In genomic region chr13:6471643-6472042, GRCm38 (mm10) we compare ENCODE assay signal across 9 mouse cellular contexts.
DNase-seq lines count a peak whose midpoint lies in the region; ATAC-seq and TF ChIP-seq lines count a peak whose summit lies in the region.
"Had no signal": no experiment of that assay in that cellular context is flagged by ENCODE, and none has a peak within 500 bp of the region (broad histone marks: within the 10 kb centered on the region; RNA-seq: fewer than 3 reads in every experiment).

No protein-coding gene starts in this region.

- no peak for TF ChIP-seq POLR2A in kidney, adult 2 months (IDR thresholded peaks at IDR 0.05; ENCODE audit: low read depth, low read length)

- peak; percentile 55 for DNase-seq in CD4-positive helper T cell, adult 2 months (ENCODE audit: low read depth, low spot score)
- DNase-seq in adrenal gland, adult (ENCODE audit: inconsistent age in 2 of 2, low spot score in 1 of 2): peak; percentile 45 to 89
- DNase-seq in gastrocnemius, postnatal 25 days: peak; percentile 44
- DNase-seq in kidney, adult 2 months: peak; percentile 77
- DNase-seq in left cerebral cortex, postnatal 4 days: peak; percentile 66
- DNase-seq in telencephalon, adult 2 months (ENCODE audit: low read depth, low spot score): peak; percentile 72

- H3K36me3 ChIP-seq in kidney, adult 2 months (ENCODE audit: control insufficient read depth, insufficient read depth, low read length): no peaks in the 10 kb centered on the region
- H3K36me3 ChIP-seq in midbrain, embryonic 16.5 days (ENCODE audit: control insufficient read depth, insufficient read depth, low read length): no peaks in the 10 kb centered on the region
- H3K36me3 ChIP-seq: stomach, embryonic 15.5 days had no signal

- no peak overlapping the region for H3K4me3 ChIP-seq in kidney, adult 2 months (ENCODE audit: insufficient read depth, low read depth, low read length)
- H3K4me3 ChIP-seq in midbrain, embryonic 16.5 days (ENCODE audit: low read depth, low read length): no peak overlapping the region
- H3K4me3 ChIP-seq: stomach, embryonic 15.5 days had no signal

- peak; percentile 89 for ATAC-seq in common myeloid progenitor, adult 5-6 weeks (replicated peaks; ENCODE audit: low read depth, poor library complexity, severe bottlenecking)
- ATAC-seq in midbrain, embryonic 16.5 days: peak; percentile 69

- H3K4me2 ChIP-seq in midbrain, embryonic 16.5 days (ENCODE audit: low read length): no peak overlapping the region
- H3K4me2 ChIP-seq: stomach, embryonic 15.5 days had no signal

- H3K27ac ChIP-seq in kidney, adult 2 months (ENCODE audit: insufficient read depth, low read depth, low read length): no peak overlapping the region
- H3K27ac ChIP-seq in midbrain, embryonic 16.5 days (ENCODE audit: low read length): no peak overlapping the region
- H3K27ac ChIP-seq: stomach, embryonic 15.5 days had no signal

- no peaks in the 10 kb centered on the region for H3K27me3 ChIP-seq in kidney, adult 2 months (replicated peaks; ENCODE audit: control insufficient read depth, insufficient read depth, low read length)
- no peaks in the 10 kb centered on the region for H3K27me3 ChIP-seq in midbrain, embryonic 16.5 days (ENCODE audit: control insufficient read depth, insufficient read depth, low read depth, low read length)
- H3K27me3 ChIP-seq: stomach, embryonic 15.5 days had no signal

- H3K4me1 ChIP-seq in kidney, adult 2 months (ENCODE audit: control insufficient read depth, insufficient read depth, low read length): no peaks in the 10 kb centered on the region
- H3K4me1 ChIP-seq in midbrain, embryonic 16.5 days (ENCODE audit: control insufficient read depth, insufficient read depth, low read length): peaks cover 31% of the 10 kb centered on the region
- H3K4me1 ChIP-seq: stomach, embryonic 15.5 days had no signal

- intact Hi-C loops in left cerebral cortex, postnatal 4 days (cut with DNase I): loop anchor here (2.0 to 10.0 kb wide), 4 partner anchors 277 to 1809 kb away; no protein-coding TSS in a partner anchor

- WGBS in kidney, adult 2 months: 5% methylated on average over 7 of the region's 7 CpGs
- WGBS in midbrain, embryonic 16.5 days: 2% methylated on average over 7 of the region's 7 CpGs

- no peaks in the 10 kb centered on the region for H3K9me3 ChIP-seq in midbrain, embryonic 16.5 days (replicated peaks; ENCODE audit: control insufficient read depth, low read length, poor library complexity, severe bottlenecking)
- H3K9me3 ChIP-seq: stomach, embryonic 15.5 days had no signal

- no peak overlapping the region for H3K9ac ChIP-seq in midbrain, embryonic 16.5 days (ENCODE audit: low read depth, low read length)
- H3K9ac ChIP-seq: stomach, embryonic 15.5 days had no signal

- TF ChIP-seq CTCF in kidney, adult 2 months (conservative IDR thresholded peaks at IDR 0.05; ENCODE audit: insufficient read depth, insufficient read length, low read depth, low read length): peak; percentile 94
